Mouse (Mus musculus) heart, postnatal 25 days (tissue): ENCODE results near the gene Arhgap19. TPM values are rescaled to one million over a fixed set of nuclear protein-coding genes. Genes with fewer than 3 reads are reported as not detected.
A peak's percentile ranks its signal among the peaks of the same experiment; 100 is the strongest.

Experiments used
- DNase-seq: peaks from one replicate; pipeline ENCODE4 v3.0.0; 2022; ENCODE audit warnings: low spot score
- intact Hi-C: fragments of 180-260 bp; cut with DNase I; formaldehyde crosslinking; loops from one replicate; pipeline ENCODE4 v1.15.1; 2025
- total RNA-seq, 2 experiments: library from RNA; stranded (reverse); gene quantifications; 2 replicates each; pipeline ENCODE4 v1.2.3; 2021

The Arhgap19 gene
- total RNA-seq, 2 experiments from 2014 or later: 1.6 to 1.8 TPM

DNA sequence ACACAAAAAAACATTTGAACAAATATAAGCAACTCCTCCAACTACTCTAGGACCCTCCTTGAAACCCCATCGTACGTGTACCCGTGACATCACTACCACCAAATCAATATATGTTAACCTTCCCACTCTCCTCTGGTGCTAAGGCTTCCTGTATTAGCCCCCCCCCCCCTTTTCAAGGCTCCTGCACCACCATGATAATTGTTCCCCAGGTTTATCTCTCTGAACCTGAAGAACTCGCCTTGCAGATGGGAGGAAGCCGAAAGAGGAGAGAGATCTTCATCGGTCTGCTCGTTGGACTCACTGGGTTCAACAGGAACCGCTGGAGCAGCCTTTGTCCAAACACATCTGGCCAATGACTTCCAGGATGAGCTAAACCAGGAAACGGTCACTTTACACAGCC is 5.7 kb upstream of the Arhgap19 start:
- intact Hi-C loops: no loop called here
- no peak for DNase-seq

GRCm38 (mm10) chr19:41805831-41806230 is 4.0 kb upstream of the Arhgap19 start:
- intact Hi-C loops: no loop called here
- no peak for DNase-seq

- no peak for DNase-seq
- intact Hi-C loops: loop anchor here (2.0 kb wide), 2 partner anchors 27 to 43 kb away; no protein-coding TSS in a partner anchor
Measured at GRCm38 (mm10) chr19:41803322-41803721, 1.5 kb upstream of the Arhgap19 start.

DNA sequence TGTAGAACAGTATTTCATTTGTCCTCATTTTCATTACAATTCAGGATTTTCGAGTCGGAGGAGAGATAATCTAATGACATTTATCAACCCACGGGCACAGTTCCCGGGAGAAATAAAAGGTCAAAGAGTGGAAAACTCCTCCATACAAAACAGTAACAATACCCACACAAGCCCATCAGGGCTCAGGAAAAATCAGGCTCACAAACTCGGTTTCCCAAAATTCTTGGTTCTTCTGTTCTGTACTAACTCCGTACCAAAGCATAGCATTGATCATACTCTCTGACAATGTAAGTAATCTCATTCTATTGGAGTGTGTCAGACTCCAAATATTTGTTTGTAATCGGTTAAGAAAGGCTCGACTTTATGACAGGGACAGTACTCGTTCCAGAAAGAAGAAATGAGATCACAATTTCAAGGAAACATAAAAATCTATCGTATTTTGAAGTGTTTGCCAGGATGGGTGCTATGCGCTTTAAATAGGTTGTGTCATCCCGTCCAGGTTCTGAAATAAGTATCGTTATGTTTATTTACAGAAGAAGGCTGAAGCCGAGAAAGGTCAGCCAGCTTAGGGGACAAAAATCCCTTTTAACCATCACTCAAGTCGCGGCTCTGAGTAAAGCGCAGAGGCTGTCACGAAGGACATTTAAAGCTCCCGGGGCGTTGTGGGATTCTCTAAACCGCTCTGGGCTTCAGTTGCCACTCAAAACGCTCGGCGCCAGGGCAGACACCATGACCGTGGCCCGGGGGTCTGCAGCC is 683 bp downstream of the Arhgap19 start:
- intact Hi-C loops: no loop called here
- DNase-seq: no peak

DNA sequence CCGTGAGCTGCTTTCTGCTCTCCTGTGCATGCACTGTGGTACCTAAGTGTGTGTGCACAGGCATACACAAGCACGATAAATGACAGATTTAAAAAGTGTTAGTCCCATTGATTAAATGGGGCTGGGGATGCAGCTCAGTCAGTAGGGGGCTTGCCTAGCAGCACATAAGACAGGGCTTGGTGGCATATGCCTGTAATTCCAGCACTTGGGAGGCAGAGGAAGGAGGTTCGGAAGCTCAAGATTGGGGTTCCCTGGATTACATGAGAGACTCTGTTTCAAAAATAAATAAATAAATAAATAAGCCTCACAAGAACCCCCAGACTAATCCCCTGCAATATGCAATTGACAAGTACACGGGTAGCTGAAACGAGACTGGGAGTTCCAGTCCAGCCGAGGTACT is 1.4 kb downstream of the Arhgap19 start:
- intact Hi-C loops: no loop called here
- DNase-seq: no peak

GRCm38 (mm10) chr19:41797536-41797935 is 4.3 kb downstream of the Arhgap19 start:
- no peak for DNase-seq
- intact Hi-C loops: no loop called here

DNA sequence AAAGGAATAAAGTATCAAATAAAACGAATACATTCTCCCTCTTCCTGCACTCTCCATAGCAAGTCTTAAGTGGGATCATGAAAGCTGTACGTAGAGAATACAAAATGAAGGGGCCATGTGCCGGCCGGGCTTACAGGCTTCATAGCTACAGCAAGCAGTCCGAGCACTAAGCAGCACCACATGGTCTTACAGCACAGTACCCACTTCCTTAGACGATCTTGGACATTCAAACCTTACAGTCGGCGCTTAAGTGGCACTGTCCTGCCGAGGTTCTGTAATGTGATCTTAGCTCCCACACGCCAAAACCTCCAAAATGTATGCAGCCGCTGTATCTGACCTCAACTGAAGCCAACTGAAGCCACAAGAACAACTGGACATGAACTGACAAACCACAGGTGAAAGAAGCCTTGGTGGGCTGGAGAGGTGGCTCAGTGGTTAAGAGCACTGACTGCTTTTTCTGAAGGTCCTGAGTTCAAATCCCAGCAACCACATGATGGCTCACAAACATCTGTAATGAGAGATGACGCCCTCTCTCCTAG is 5.0 kb downstream of the Arhgap19 start:
- no peak for DNase-seq
- intact Hi-C loops: no loop called here

DNA sequence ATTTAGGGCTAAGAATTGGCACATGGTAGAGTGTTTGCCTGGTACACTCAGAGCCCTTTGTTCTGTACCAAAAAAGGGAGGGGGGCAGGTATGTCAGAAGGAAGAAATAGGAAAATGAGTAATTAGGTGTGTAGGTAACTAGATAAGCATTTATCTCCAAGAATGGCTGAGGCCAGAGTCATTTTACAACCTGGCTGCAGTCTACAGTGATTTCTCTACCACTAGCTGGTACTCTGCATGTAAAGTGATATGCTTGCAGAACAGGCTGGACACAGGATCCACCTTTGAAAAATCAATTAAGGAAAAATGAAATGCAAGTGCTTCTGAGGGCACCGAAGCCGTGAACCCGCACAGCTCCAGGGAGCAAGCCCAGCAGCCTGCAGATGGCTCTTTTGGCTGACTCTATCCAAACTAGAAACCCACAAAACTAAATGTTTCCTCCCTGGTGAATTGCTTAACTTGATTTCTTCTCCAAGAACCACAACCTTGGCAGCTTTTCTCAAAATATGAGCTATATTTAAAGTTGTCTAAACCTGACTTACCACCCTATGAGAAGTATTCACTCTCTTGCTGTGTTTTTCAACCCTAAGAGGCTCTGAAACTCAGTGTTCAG is 5.6 kb downstream of the Arhgap19 start:
- intact Hi-C loops: no loop called here
- no peak for DNase-seq

DNA sequence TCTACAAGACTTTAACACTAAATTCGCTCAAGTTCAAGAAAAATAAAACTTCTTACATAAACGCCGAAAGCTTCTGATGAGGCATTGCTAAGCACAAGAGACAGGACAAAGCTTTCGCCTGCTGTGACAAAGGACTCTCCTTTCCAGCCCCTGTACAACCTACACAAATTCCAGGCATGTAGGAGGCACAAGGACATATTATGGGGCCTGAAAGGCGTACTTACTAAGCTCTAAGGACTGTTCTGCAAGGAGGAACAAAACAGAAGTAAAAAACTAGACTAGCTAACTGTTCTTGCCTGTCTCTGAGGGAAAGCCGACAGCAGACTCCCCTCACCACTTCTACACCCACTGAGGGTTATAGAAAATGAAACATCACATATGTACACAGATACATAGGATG is 6.9 kb downstream of the Arhgap19 start:
- intact Hi-C loops: no loop called here
- no peak for DNase-seq

DNA sequence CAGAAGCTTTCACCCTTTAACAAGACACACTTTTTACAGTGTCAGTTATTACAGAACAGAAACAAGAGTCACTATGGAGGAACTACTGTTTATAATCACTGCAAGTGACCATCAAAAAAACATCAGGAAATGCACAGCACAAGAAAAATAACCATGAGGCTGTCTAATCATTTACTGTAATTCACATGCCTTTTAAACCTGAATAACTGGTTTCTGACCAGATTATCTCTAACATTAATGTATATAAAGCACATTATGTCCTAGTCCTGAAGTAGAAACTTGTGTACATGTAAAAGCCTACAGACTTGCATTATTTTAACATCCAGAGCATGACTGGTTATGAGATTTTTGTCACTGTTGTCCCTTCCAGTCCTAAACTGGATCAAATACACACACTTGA is 7.8 kb downstream of the Arhgap19 start:
- no peak for DNase-seq
- intact Hi-C loops: no loop called here

GRCm38 (mm10) chr19:41792934-41793486 is 8.8 kb downstream of the Arhgap19 start:
- no peak for DNase-seq
- intact Hi-C loops: no loop called here

- intact Hi-C loops: no loop called here
Measured at GRCm38 (mm10) chr19:41791384-41791783, 10.5 kb downstream of the Arhgap19 start.

DNA sequence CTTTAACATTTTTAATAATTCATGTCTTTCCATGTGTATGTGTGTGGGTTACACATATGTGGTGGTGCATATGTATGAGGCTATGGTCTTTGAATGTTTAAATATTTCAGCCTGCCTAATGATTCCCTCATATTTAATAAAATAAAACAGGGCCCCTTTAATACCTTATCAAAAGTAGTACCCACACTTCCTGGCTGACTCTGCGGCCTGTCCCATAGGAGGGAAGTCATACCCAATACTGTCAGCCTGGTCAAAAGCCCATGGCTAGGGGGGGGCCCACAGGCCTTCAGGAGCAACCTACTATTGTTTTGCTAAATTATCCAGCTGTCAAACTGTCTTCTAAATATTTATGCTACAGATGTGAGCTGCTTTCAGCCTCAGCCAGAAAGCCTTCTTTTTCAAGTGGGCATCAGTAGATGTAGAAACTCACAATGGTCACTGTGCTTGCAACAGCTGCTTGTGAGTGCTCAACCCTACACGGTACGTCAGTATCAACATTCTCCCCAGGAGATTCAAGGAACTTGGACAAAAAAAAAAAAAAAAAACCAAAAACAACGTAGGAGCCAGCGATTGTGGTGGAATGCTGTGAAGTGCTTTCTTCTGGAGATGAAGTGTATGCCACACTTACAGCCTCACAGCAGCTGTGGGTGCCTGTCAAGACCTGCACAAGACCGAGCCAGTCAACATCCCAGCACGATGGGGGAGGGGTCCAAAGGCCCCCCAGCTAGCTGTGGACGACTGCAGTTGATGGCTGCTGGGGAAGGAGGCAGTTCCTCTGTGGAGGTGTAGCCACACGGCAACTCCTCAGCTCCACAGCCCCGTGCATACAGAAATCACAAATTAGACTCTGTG is 12.5 kb downstream of the Arhgap19 start:
- DNase-seq: no peak
- intact Hi-C loops: no loop called here

More at GRCm38 (mm10) chr19:41791384-41791783, 10.5 kb downstream of the Arhgap19 start:
- no peak for DNase-seq

GRCm38 (mm10) chr19:41786896-41787295 is 15.0 kb downstream of the Arhgap19 start:
- intact Hi-C loops: no loop called here
- DNase-seq: no peak

- intact Hi-C loops: loop anchor here (5.0 kb wide), 1 partner anchor 65 kb away; no protein-coding TSS in a partner anchor
- no peak for DNase-seq
Measured at GRCm38 (mm10) chr19:41777514-41777913, 24.3 kb downstream of the Arhgap19 start.

DNA sequence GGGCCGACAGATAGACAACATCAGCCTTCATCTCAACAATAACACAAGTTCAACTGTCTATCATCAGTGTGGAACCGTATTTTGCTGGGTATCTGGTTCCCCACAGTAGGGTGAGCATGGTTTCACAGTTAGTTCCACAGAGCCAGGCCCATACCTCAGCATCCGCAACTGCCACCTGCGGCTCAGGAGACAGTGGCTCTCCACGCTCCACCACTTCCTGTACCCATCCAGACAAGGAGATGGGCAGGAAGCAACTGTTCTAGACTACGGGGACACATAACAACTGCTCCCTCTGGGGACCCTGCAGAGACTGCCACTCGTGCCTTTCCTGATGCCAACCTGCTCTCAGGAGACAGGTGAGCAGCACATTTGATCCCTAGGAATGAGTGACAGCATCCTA is 33.1 kb downstream of the Arhgap19 start:
- DNase-seq: no peak
- intact Hi-C loops: loop anchor here (10.0 kb wide), 2 partner anchors 454 to 684 kb away; no protein-coding TSS in a partner anchor

- no peak for DNase-seq
- intact Hi-C loops: loop anchor here (10.0 kb wide), 2 partner anchors 452 to 682 kb away; no protein-coding TSS in a partner anchor
Measured at GRCm38 (mm10) chr19:41766628-41767027, 35.2 kb downstream of the Arhgap19 start.

- intact Hi-C loops: loop anchor here (1.0 to 10.0 kb wide), 4 partner anchors 108 to 679 kb away; no protein-coding TSS in a partner anchor
- peak; percentile 28 for DNase-seq
Measured at GRCm38 (mm10) chr19:41763870-41764660, 37.8 kb downstream of the Arhgap19 start.

GRCm38 (mm10) chr19:41761529-41761928 is 40.3 kb downstream of the Arhgap19 start:
- no peak for DNase-seq
- intact Hi-C loops: loop anchor here (10.0 kb wide), 2 partner anchors 447 to 677 kb away; no protein-coding TSS in a partner anchor
